Mouse (Mus musculus): Measurements from ENCODE around the gene Asphd1. TPM values are rescaled to one million over a fixed set of nuclear protein-coding genes. Genes with fewer than 3 reads are reported as not detected.
A peak's percentile ranks its signal among the peaks of the same experiment; 100 is the strongest.

Asphd1 gene
- polyA plus RNA-seq, 2 experiments, result 0.15 to 0.26 TPM

DNA sequence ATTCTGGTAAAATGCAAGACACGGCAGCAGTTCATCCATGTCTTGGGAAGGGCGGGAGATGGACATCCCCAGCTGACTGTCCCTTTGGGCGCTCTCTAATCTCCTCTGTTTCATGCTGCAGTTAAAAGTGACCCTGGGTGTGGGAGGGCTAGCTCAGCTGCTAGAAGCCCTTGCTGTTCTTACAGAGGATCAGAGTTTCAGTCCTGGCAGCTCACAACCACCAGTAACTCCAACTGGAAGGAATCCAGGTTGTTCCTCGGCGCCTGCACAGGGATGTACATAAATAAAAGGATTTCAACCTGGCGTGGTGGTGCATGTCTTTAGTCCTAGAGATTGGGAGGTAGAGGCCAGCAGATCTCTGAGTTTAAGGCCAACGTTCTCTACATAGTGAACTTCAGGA, 33.7 kb upstream of the Asphd1 start:
- 77% methylated on average over 7 of the region's 7 CpGs for WGBS
- H3K9ac ChIP-seq (ENCODE audit: low read depth, low read length, severe bottlenecking), result no peak overlapping the region
- peaks cover 31% of the 10 kb centered on the region for H3K36me3 ChIP-seq (ENCODE audit: control insufficient read depth, insufficient read depth, low read length)
- H3K27me3 ChIP-seq (ENCODE audit: control insufficient read depth, insufficient read depth, low read length), result no peaks in the 10 kb centered on the region
- no peaks in the 10 kb centered on the region for H3K9me3 ChIP-seq (ENCODE audit: control insufficient read depth, low read length)
- no peaks in the 10 kb centered on the region for H3K4me1 ChIP-seq (ENCODE audit: control insufficient read depth, insufficient read depth, low read length)
- no peak overlapping the region for H3K4me2 ChIP-seq (replicated peaks; ENCODE audit: low read depth, low read length, severe bottlenecking)
- DNase-seq (ENCODE audit: low spot score) (no peak), ATAC-seq (ENCODE audit: low FRiP score, low read depth) (no peak)
- no peak overlapping the region for H3K4me3 ChIP-seq (replicated peaks; ENCODE audit: low read length)
- TF ChIP-seq POLR2A (IDR thresholded peaks at IDR 0.05; ENCODE audit: borderline replicate concordance, extremely low read depth, insufficient read depth, insufficient read length), result no peak
- H3K27ac ChIP-seq (replicated peaks; ENCODE audit: low read depth, low read length), result no peak overlapping the region

DNA sequence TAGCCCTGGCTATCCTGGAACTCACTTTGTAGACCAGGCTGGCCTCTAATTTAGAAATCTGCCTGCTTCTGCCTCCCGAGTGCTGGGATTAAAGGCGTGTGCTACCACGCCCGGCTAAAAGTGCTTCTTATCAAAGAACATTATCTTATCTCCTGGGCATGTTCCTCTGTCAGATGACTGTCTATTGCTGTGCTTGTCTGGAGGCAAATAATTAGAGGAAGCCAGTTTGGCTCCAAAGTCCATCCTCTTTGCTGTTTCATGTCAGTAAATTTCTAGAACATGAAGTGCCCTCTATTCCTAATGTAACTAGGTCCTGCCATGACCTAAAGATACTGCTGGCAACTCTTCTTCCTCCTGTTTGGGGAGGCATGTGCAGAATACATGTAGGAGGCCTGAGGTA, 32.7 kb upstream of the Asphd1 start:
- 85% methylated on average over 4 of the region's 4 CpGs for WGBS
- Histone ChIP-seq H3K4me2 (replicated peaks; ENCODE audit: low read depth, low read length, severe bottlenecking) (no peak overlapping the region), H3K27ac (replicated peaks; ENCODE audit: low read depth, low read length) (no peak overlapping the region), H3K4me1 (ENCODE audit: control insufficient read depth, insufficient read depth, low read length) (peaks cover 3% of the 10 kb centered on the region; the same call in 1 of the 2 replicates), H3K4me3 (replicated peaks; ENCODE audit: low read length) (no peak overlapping the region), H3K27me3 (ENCODE audit: control insufficient read depth, insufficient read depth, low read length) (no peaks in the 10 kb centered on the region), H3K36me3 (ENCODE audit: control insufficient read depth, insufficient read depth, low read length) (peaks cover 33% of the 10 kb centered on the region), H3K9ac (ENCODE audit: low read depth, low read length, severe bottlenecking) (no peak overlapping the region), H3K9me3 (ENCODE audit: control insufficient read depth, low read length) (no peaks in the 10 kb centered on the region)
- no peak for TF ChIP-seq POLR2A (IDR thresholded peaks at IDR 0.05; ENCODE audit: borderline replicate concordance, extremely low read depth, insufficient read depth, insufficient read length)
- ATAC-seq (ENCODE audit: low FRiP score, low read depth), result no peak
- no peak for DNase-seq (ENCODE audit: low spot score)

- Histone ChIP-seq H3K9me3 (ENCODE audit: control insufficient read depth, low read length) (no peaks in the 10 kb centered on the region), H3K27me3 (ENCODE audit: control insufficient read depth, insufficient read depth, low read length) (no peaks in the 10 kb centered on the region), H3K9ac (ENCODE audit: low read depth, low read length, severe bottlenecking) (no peak overlapping the region), H3K4me1 (ENCODE audit: control insufficient read depth, insufficient read depth, low read length) (peaks cover 5% of the 10 kb centered on the region; the same call in 1 of the 2 replicates), H3K4me2 (replicated peaks; ENCODE audit: low read depth, low read length, severe bottlenecking) (no peak overlapping the region), H3K4me3 (replicated peaks; ENCODE audit: low read length) (no peak overlapping the region), H3K27ac (replicated peaks; ENCODE audit: low read depth, low read length) (no peak overlapping the region), H3K36me3 (ENCODE audit: control insufficient read depth, insufficient read depth, low read length) (peaks cover 33% of the 10 kb centered on the region)
- no peak for TF ChIP-seq POLR2A (IDR thresholded peaks at IDR 0.05; ENCODE audit: borderline replicate concordance, extremely low read depth, insufficient read depth, insufficient read length)
- DNase-seq (ENCODE audit: low spot score) (no peak), ATAC-seq (ENCODE audit: low FRiP score, low read depth) (no peak)
- WGBS, result 79% methylated on average over 2 of the region's 2 CpGs
These were observed 32.2 kb upstream of the Asphd1 start for GRCm38 (mm10) chr7:126981601-126982000.

- Histone ChIP-seq H3K27me3 (ENCODE audit: control insufficient read depth, insufficient read depth, low read length) (no peaks in the 10 kb centered on the region), H3K4me2 (replicated peaks; ENCODE audit: low read depth, low read length, severe bottlenecking) (no peak overlapping the region), H3K4me3 (replicated peaks; ENCODE audit: low read length) (no peak overlapping the region), H3K9me3 (ENCODE audit: control insufficient read depth, low read length) (no peaks in the 10 kb centered on the region), H3K36me3 (ENCODE audit: control insufficient read depth, insufficient read depth, low read length) (peaks cover 33% of the 10 kb centered on the region), H3K9ac (ENCODE audit: low read depth, low read length, severe bottlenecking) (no peak overlapping the region), H3K4me1 (ENCODE audit: control insufficient read depth, insufficient read depth, low read length) (peaks cover 7% of the 10 kb centered on the region; the same call in 1 of the 2 replicates), H3K27ac (replicated peaks; ENCODE audit: low read depth, low read length) (no peak overlapping the region)
- 90% methylated on average over 6 of the region's 6 CpGs for WGBS
- TF ChIP-seq POLR2A (IDR thresholded peaks at IDR 0.05; ENCODE audit: borderline replicate concordance, extremely low read depth, insufficient read depth, insufficient read length), result no peak
- ATAC-seq (ENCODE audit: low FRiP score, low read depth) (no peak), DNase-seq (ENCODE audit: low spot score) (no peak)
These were observed 29.5 kb upstream of the Asphd1 start for GRCm38 (mm10) chr7:126978841-126979240.

DNA sequence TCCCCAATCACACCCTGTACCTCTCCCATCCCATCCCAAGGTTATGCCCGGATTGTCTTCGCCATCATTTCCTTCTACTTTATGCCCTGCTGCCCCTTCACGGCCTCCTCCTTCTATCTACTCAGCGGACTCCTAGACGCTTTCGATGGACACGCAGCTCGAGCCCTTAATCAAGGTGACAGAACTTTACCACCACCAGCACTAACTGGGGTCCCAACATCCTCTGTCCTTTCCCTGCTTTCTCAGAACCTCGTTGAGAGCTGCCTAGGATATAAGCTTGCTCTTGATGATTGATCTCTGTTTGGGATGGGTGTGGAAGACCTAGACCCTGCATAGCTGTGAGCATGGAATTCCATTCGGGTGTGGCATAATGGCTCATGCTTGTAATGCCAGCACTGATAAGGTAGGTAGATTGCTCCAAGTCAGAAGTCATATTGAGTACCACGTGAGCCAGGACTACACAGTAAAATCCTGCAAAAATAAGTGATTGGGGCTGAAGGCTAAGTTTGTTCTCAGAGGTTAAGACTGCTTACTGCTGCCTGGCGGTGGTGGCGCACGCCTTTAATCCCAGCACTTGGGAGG, 27.6 kb upstream of the Asphd1 start:
- Histone ChIP-seq H3K4me1 (ENCODE audit: control insufficient read depth, insufficient read depth, low read length) (peaks cover 7% of the 10 kb centered on the region; the same call in 1 of the 2 replicates), H3K27ac (replicated peaks; ENCODE audit: low read depth, low read length) (peak overlapping the region; percentile 94; the same call in 1 of the 2 replicates), H3K4me3 (replicated peaks; ENCODE audit: low read length) (peak overlapping the region; percentile 97), H3K4me2 (replicated peaks; ENCODE audit: low read depth, low read length, severe bottlenecking) (peak overlapping the region; percentile 80), H3K9me3 (ENCODE audit: control insufficient read depth, low read length) (no peaks in the 10 kb centered on the region), H3K9ac (ENCODE audit: low read depth, low read length, severe bottlenecking) (peak overlapping the region; percentile 96), H3K36me3 (ENCODE audit: control insufficient read depth, insufficient read depth, low read length) (peaks cover 33% of the 10 kb centered on the region), H3K27me3 (ENCODE audit: control insufficient read depth, insufficient read depth, low read length) (no peaks in the 10 kb centered on the region)
- DNase-seq (ENCODE audit: low spot score), result no peak
- TF ChIP-seq POLR2A (IDR thresholded peaks at IDR 0.05; ENCODE audit: borderline replicate concordance, extremely low read depth, insufficient read depth, insufficient read length), result no peak
- ATAC-seq (ENCODE audit: low FRiP score, low read depth), result no peak
- 27% methylated on average over 14 of the region's 14 CpGs for WGBS
